22 mouse cellular contexts compared by ENCODE assay signal in the genomic region with DNA sequence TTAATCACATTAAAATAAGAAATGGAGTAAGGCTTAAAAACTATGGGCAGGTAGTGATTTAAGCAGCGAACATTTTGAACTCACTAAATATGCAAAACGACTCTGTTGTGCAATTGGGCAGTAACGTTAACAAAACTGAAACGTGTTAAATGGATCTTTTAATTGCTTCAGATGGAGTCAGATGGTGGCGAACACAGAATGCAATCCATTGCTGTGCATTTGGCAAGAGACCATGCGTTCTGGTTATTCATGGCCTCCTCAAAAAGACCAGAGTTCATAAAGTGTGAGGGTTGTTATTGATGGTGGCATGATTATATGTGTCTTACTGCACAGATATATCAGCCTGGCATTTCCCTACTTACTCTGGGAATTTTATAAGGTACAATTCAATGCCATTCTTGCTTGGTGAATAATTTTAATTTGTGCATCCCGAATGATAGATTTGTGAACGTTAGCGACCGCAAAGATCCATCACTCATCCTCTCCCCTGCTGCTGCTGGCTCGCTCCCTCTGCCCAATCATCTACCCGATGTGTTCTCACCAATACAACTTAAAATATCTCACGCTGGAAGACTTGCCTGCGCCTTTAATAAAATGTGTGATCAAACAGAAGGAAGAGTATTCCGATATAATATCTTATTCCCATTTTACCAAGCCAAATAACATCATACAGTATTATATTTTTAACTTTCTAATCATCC.
"Had no signal": no experiment of that assay in that cellular context is flagged by ENCODE, and none has a peak within 500 bp of the region (broad histone marks: within the 10 kb centered on the region; RNA-seq: fewer than 3 reads in every experiment).

No protein-coding gene starts in this region.

- H3K9ac ChIP-seq: limb, embryonic 13.5 days; liver, embryonic 12.5 days; liver, embryonic 15.5 days; lung, embryonic 15.5 days; neural tube, embryonic 12.5 days had no signal

- H3K9me3 ChIP-seq: limb, embryonic 10.5 days; limb, embryonic 13.5 days; liver, embryonic 12.5 days; liver, embryonic 15.5 days; lung, embryonic 15.5 days; neural tube, embryonic 12.5 days had no signal

- H3K27me3 ChIP-seq: limb, embryonic 13.5 days; liver, embryonic 12.5 days; liver, embryonic 15.5 days; lung, embryonic 15.5 days; neural tube, embryonic 12.5 days had no signal

- H3K4me2 ChIP-seq: limb, embryonic 13.5 days; liver, embryonic 12.5 days; liver, embryonic 15.5 days; lung, embryonic 15.5 days; midbrain, embryonic 11.5 days; neural tube, embryonic 12.5 days had no signal

- H3K4me3 ChIP-seq: limb, embryonic 10.5 days; limb, embryonic 13.5 days; liver, embryonic 12.5 days; liver, embryonic 15.5 days; lung, embryonic 15.5 days; neural tube, embryonic 12.5 days had no signal

- H3K36me3 ChIP-seq: limb, embryonic 10.5 days; limb, embryonic 13.5 days; liver, embryonic 12.5 days; liver, embryonic 15.5 days; lung, embryonic 15.5 days; neural tube, embryonic 12.5 days had no signal

- ATAC-seq: liver, embryonic 12.5 days had no signal

- H3K4me1 ChIP-seq: limb, embryonic 10.5 days; limb, embryonic 13.5 days; liver, embryonic 12.5 days; liver, embryonic 15.5 days; lung, embryonic 15.5 days; neural tube, embryonic 12.5 days had no signal

- DNase-seq: kidney, adult 2 months; kidney, postnatal 25 days; liver; lung, adult 18-20 months; lung, postnatal 10 days; lung, postnatal 4 days; midbrain, embryonic 14.5 days; retina, postnatal 1 day; right cerebral cortex, postnatal 14 days; right cerebral cortex, postnatal 4 days; thymus, adult 2 months; thymus, postnatal 14 days; thymus, postnatal 4 days had no signal

- H3K27ac ChIP-seq: kidney, postnatal 0 days; limb, embryonic 10.5 days; limb, embryonic 13.5 days; liver, embryonic 12.5 days; liver, embryonic 15.5 days; lung, embryonic 15.5 days; neural tube, embryonic 12.5 days; stomach, postnatal 0 days had no signal
